Mouse (Mus musculus) lung, adult 2 months (tissue): ENCODE data around the gene Gm11639. TPM values are rescaled to one million over a fixed set of nuclear protein-coding genes. Genes with fewer than 3 reads are reported as not detected.
"Not testable (repeated sequence)": the region's sequence is repeated elsewhere in the genome, so short reads cannot be mapped to it uniquely, and the experiment has no call there.

Source experiments
- DNase-seq: peaks from one replicate; pipeline ENCODE4 v3.0.0; 2022
- H3K4me1 ChIP-seq: fragments of 200-500 bp; 2 replicates; pipeline ENCODE4 v1.6.1; 2011; ENCODE audit warnings: low read length; ENCODE audit not compliant: control insufficient read depth, insufficient read depth
- H3K4me3 ChIP-seq: fragments of 200-500 bp; replicated peaks from 2 replicates; pipeline ENCODE3; 2011; ENCODE audit warnings: low read depth, mild to moderate bottlenecking, control low read depth, low read length; ENCODE audit errors: extremely low read depth
- CTCF ChIP-seq: fragments of 200-500 bp; IDR thresholded peaks from 2 replicates; pipeline ENCODE4 v1.5.1; 2011; ENCODE audit warnings: mild to moderate bottlenecking, low read length, control low read depth; ENCODE audit not compliant: insufficient read depth
- POLR2A ChIP-seq: fragments of 200-500 bp; IDR thresholded peaks from 2 replicates; pipeline ENCODE4 v1.6.1; 2011; ENCODE audit warnings: low read depth, mild to moderate bottlenecking, control low read depth, low read length, borderline replicate concordance; ENCODE audit errors: extremely low read depth
- WGBS: fragments of 180-500 bp; shearing (Covaris S2); methylation state at CpG from one replicate; pipeline ENCODE4 v1.1.7; 2018; 5-methylcytosine and 5-hydroxymethylcytosine counted together
- polyA plus RNA-seq: library from polyadenylated mRNA; depleted of rRNA; stranded (reverse); fragments of >200 nt; gene quantifications from 2 replicates; pipeline ENCODE4 v1.2.3, GENCODE M21; 2012

Gm11639 gene
- polyA plus RNA-seq, 1 experiment, result not detected

GRCm38 (mm10) chr11:105135692-105136091, 450.2 kb downstream of the Gm11639 start:
- no peak overlapping the region for H3K4me3 ChIP-seq
- WGBS, result 82% methylated on average over 7 of the region's 7 CpGs
- H3K4me1 ChIP-seq, result no peaks in the 10 kb centered on the region
- TF ChIP-seq CTCF (no peak), POLR2A (no peak)
- no peak for DNase-seq

- H3K4me1 ChIP-seq, DNase-seq, H3K4me3 ChIP-seq: not testable (repeated sequence)
- WGBS, result 93% methylated on average over 2 of the region's 2 CpGs
Measured at GRCm38 (mm10) chr11:105137255-105137654, 451.7 kb downstream of the Gm11639 start.

- H3K4me1 ChIP-seq, DNase-seq, H3K4me3 ChIP-seq: not testable (repeated sequence)
- WGBS, result 93% methylated on average over 8 of the region's 8 CpGs
Measured at GRCm38 (mm10) chr11:105140512-105140911, 455.0 kb downstream of the Gm11639 start.

- 93% methylated on average over 5 of the region's 5 CpGs for WGBS
- no peak for TF ChIP-seq POLR2A
- H3K4me1 ChIP-seq, result no peaks in the 10 kb centered on the region
- H3K4me3 ChIP-seq, result no peak overlapping the region
- no peak for DNase-seq
Measured at GRCm38 (mm10) chr11:105141115-105141514, 455.6 kb downstream of the Gm11639 start.

GRCm38 (mm10) chr11:105143564-105143963, 458.1 kb downstream of the Gm11639 start:
- Histone ChIP-seq H3K4me1 (no peaks in the 10 kb centered on the region), H3K4me3 (no peak overlapping the region)
- TF ChIP-seq CTCF (no peak), POLR2A (no peak)
- DNase-seq, result no peak

GRCm38 (mm10) chr11:105144084-105144483, 458.6 kb downstream of the Gm11639 start:
- DNase-seq, result no peak
- 77% methylated on average over 3 of the region's 3 CpGs for WGBS

GRCm38 (mm10) chr11:105144508-105145210, 459.2 kb downstream of the Gm11639 start:
- DNase-seq, result no peak
- no peak for TF ChIP-seq CTCF
- TF ChIP-seq POLR2A, result no peak
- Histone ChIP-seq H3K4me1 (no peaks in the 10 kb centered on the region), H3K4me3 (no peak overlapping the region)
- WGBS, result 69% methylated on average over 11 of the region's 11 CpGs

More at GRCm38 (mm10) chr11:105144084-105144483, 458.6 kb downstream of the Gm11639 start:
- TF ChIP-seq POLR2A (no peak), CTCF (no peak)
- H3K4me1 ChIP-seq, result no peaks in the 10 kb centered on the region
- no peak overlapping the region for H3K4me3 ChIP-seq

GRCm38 (mm10) chr11:105145211-105145610, 459.7 kb downstream of the Gm11639 start:
- no peak for DNase-seq
- Histone ChIP-seq H3K4me1 (no peaks in the 10 kb centered on the region), H3K4me3 (no peak overlapping the region)
- TF ChIP-seq POLR2A (no peak), CTCF (no peak)
- WGBS, result 58% methylated on average over 10 of the region's 10 CpGs

- Histone ChIP-seq H3K4me1 (no peaks in the 10 kb centered on the region), H3K4me3 (no peak within 1 kb of the TSS)
- no peak for TF ChIP-seq POLR2A
- TF ChIP-seq CTCF, result no peak
- 76% methylated on average over 3 of the region's 3 CpGs for WGBS
- DNase-seq, result no peak
Measured at GRCm38 (mm10) chr11:105146593-105146992, 461.1 kb downstream of the Gm11639 start, which contains the start of gene Gm10842. Gm10842 (plus strand) TSS chr11:105146893.

GRCm38 (mm10) chr11:105149353-105149752, 463.8 kb downstream of the Gm11639 start:
- H3K4me3 ChIP-seq, result no peak overlapping the region
- peaks cover 3% of the 10 kb centered on the region; the same call in 1 of the 2 replicates for H3K4me1 ChIP-seq
- 61% methylated on average over 3 of the region's 3 CpGs for WGBS
- no peak for TF ChIP-seq CTCF
- TF ChIP-seq POLR2A, result no peak
- no peak for DNase-seq
